Mouse (Mus musculus): ENCODE results near the gene Usp40. TPM values are rescaled to one million over a fixed set of nuclear protein-coding genes. Genes with fewer than 3 reads are reported as not detected.

The Usp40 gene
- polyA plus RNA-seq, 1 experiment, result 7.5 TPM

DNA sequence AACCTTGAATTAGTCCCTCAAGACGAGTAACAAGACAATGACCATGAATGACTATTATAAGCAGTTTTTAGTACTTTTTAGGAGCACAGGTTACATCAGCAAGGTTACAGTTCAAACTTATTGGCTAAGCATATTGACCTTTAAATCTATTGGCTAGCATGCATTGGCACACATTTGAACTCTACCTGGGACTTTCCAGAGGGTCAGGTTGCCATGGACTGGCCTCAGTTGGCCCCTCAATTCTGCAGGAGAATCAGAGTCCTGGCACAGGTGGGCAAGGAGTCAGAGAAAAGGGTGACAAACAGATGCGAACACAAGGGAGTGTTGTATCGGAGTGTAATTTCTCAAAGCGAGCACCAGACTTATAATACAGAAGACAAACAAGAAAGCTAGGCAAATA lies 6.3 kb upstream of the Usp40 start:
- Histone ChIP-seq H3K27ac (ENCODE audit: control insufficient read depth, insufficient read depth, low read length) (no peak overlapping the region), H3K4me3 (ENCODE audit: control insufficient read depth, insufficient read depth, low read length) (no peak overlapping the region), H3K4me1 (replicated peaks; ENCODE audit: control insufficient read depth, insufficient read depth, low read length) (no peaks in the 10 kb centered on the region), H3K36me3 (ENCODE audit: control insufficient read depth, insufficient read depth, low read length) (no peaks in the 10 kb centered on the region), H3K27me3 (ENCODE audit: control insufficient read depth, insufficient read depth, low read length) (no peaks in the 10 kb centered on the region)
- 97% methylated on average over 4 of the region's 4 CpGs for WGBS
- no peak for TF ChIP-seq CTCF (IDR thresholded peaks at IDR 0.05; ENCODE audit: borderline replicate concordance, control insufficient read depth, extremely low read depth, insufficient read depth, low read length, poor library complexity)
- no peak for TF ChIP-seq POLR2A (IDR thresholded peaks at IDR 0.05; ENCODE audit: control insufficient read depth, extremely low read depth, insufficient read depth, low read length, poor library complexity)
- no peak for DNase-seq

DNA sequence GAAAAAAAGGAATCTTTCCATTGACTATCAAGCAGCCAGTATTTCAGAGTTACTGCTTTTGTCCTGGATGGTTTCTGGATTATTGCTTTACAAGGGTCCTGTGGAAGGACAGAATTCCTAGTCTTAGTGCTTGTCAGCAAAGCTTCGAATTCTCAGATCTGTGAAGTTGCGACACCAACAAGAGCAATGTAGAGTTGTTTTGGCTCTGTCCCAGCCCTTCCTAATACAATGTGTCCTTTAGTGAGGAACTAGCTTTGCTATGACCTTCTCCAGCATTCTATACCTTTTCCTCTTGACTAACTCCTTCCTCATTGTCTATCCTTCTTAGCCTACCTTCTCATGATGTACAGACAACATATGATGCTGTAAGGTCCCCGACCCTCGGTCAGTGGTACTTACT lies 5.8 kb upstream of the Usp40 start:
- Histone ChIP-seq H3K27me3 (ENCODE audit: control insufficient read depth, insufficient read depth, low read length) (no peaks in the 10 kb centered on the region), H3K27ac (ENCODE audit: control insufficient read depth, insufficient read depth, low read length) (no peak overlapping the region), H3K4me1 (replicated peaks; ENCODE audit: control insufficient read depth, insufficient read depth, low read length) (no peaks in the 10 kb centered on the region), H3K36me3 (ENCODE audit: control insufficient read depth, insufficient read depth, low read length) (no peaks in the 10 kb centered on the region), H3K4me3 (ENCODE audit: control insufficient read depth, insufficient read depth, low read length) (no peak overlapping the region)
- WGBS, result 95% methylated on average over 4 of the region's 4 CpGs
- DNase-seq, result no peak
- no peak for TF ChIP-seq POLR2A (IDR thresholded peaks at IDR 0.05; ENCODE audit: control insufficient read depth, extremely low read depth, insufficient read depth, low read length, poor library complexity)
- no peak for TF ChIP-seq CTCF (IDR thresholded peaks at IDR 0.05; ENCODE audit: borderline replicate concordance, control insufficient read depth, extremely low read depth, insufficient read depth, low read length, poor library complexity)

DNA sequence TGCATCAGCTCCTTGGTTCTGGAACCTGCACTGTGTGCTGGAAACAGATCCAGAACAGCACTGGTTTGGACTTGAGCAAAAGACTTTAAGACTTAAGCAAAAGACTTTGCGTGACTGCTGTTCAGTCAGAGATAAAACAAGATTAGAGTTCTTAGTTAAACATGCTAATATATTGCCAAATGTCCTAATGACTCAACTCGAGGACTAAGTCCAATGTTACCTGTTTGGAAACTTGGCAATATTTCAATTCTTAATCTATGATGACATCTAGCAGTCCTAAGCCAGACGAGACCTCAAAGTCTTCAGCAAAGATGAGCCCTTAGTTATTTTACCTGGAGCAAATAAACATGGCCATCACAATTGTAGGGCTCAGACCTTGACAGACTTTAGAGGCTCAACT lies 5.4 kb upstream of the Usp40 start:
- Histone ChIP-seq H3K27ac (ENCODE audit: control insufficient read depth, insufficient read depth, low read length) (no peak overlapping the region), H3K4me3 (ENCODE audit: control insufficient read depth, insufficient read depth, low read length) (no peak overlapping the region), H3K36me3 (ENCODE audit: control insufficient read depth, insufficient read depth, low read length) (no peaks in the 10 kb centered on the region), H3K27me3 (ENCODE audit: control insufficient read depth, insufficient read depth, low read length) (no peaks in the 10 kb centered on the region), H3K4me1 (replicated peaks; ENCODE audit: control insufficient read depth, insufficient read depth, low read length) (no peaks in the 10 kb centered on the region)
- TF ChIP-seq POLR2A (IDR thresholded peaks at IDR 0.05; ENCODE audit: control insufficient read depth, extremely low read depth, insufficient read depth, low read length, poor library complexity) (no peak), CTCF (IDR thresholded peaks at IDR 0.05; ENCODE audit: borderline replicate concordance, control insufficient read depth, extremely low read depth, insufficient read depth, low read length, poor library complexity) (no peak)
- 89% methylated on average over 3 of the region's 3 CpGs for WGBS
- no peak for DNase-seq

GRCm38 (mm10) chr1:88009521-88009920 lies 1.2 kb upstream of the Usp40 start:
- 93% methylated on average over 3 of the region's 3 CpGs for WGBS
- no peak for DNase-seq
- H3K27me3 ChIP-seq (ENCODE audit: control insufficient read depth, insufficient read depth, low read length), result no peaks in the 10 kb centered on the region
- H3K36me3 ChIP-seq (ENCODE audit: control insufficient read depth, insufficient read depth, low read length), result no peaks in the 10 kb centered on the region
- no peak overlapping the region for H3K27ac ChIP-seq (ENCODE audit: control insufficient read depth, insufficient read depth, low read length)
- no peak for TF ChIP-seq CTCF (IDR thresholded peaks at IDR 0.05; ENCODE audit: borderline replicate concordance, control insufficient read depth, extremely low read depth, insufficient read depth, low read length, poor library complexity)
- no peak for TF ChIP-seq POLR2A (IDR thresholded peaks at IDR 0.05; ENCODE audit: control insufficient read depth, extremely low read depth, insufficient read depth, low read length, poor library complexity)
- H3K4me3 ChIP-seq (ENCODE audit: control insufficient read depth, insufficient read depth, low read length), result no peak overlapping the region
- H3K4me1 ChIP-seq (replicated peaks; ENCODE audit: control insufficient read depth, insufficient read depth, low read length), result no peaks in the 10 kb centered on the region

DNA sequence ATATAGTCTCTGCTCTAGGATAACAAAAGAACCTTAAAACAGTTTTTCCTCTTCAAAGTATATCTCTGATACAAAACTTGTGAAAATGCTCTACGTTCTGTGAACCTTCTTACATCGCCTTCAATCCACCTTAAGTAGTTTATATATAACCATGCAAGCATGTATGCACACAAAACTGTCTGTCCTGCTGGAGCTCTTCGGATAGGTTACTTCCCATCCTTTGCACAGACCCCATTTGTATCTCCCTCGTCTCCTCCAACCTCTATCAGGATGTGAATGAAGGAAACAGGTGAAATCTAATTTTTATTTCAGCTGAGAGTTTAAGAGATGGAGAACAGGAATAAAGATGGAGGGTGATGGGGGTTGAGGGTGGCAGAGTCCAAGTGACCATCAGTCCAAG lies 384 bp upstream of the Usp40 start:
- WGBS, result 47% methylated on average over 4 of the region's 4 CpGs
- H3K4me3 ChIP-seq (ENCODE audit: control insufficient read depth, insufficient read depth, low read length), result no peak overlapping the region
- H3K27ac ChIP-seq (ENCODE audit: control insufficient read depth, insufficient read depth, low read length), result no peak overlapping the region
- no peaks in the 10 kb centered on the region for H3K4me1 ChIP-seq (replicated peaks; ENCODE audit: control insufficient read depth, insufficient read depth, low read length)
- H3K27me3 ChIP-seq (ENCODE audit: control insufficient read depth, insufficient read depth, low read length), result no peaks in the 10 kb centered on the region
- no peaks in the 10 kb centered on the region for H3K36me3 ChIP-seq (ENCODE audit: control insufficient read depth, insufficient read depth, low read length)
- no peak for DNase-seq
- TF ChIP-seq CTCF (IDR thresholded peaks at IDR 0.05; ENCODE audit: borderline replicate concordance, control insufficient read depth, extremely low read depth, insufficient read depth, low read length, poor library complexity) (no peak), POLR2A (IDR thresholded peaks at IDR 0.05; ENCODE audit: control insufficient read depth, extremely low read depth, insufficient read depth, low read length, poor library complexity) (no peak)

- no peak overlapping the region for H3K27ac ChIP-seq (ENCODE audit: control insufficient read depth, insufficient read depth, low read length)
- no peaks in the 10 kb centered on the region for H3K4me1 ChIP-seq (replicated peaks; ENCODE audit: control insufficient read depth, insufficient read depth, low read length)
- no peak for TF ChIP-seq CTCF (IDR thresholded peaks at IDR 0.05; ENCODE audit: borderline replicate concordance, control insufficient read depth, extremely low read depth, insufficient read depth, low read length, poor library complexity)
- no peak for TF ChIP-seq POLR2A (IDR thresholded peaks at IDR 0.05; ENCODE audit: control insufficient read depth, extremely low read depth, insufficient read depth, low read length, poor library complexity)
- no peak for DNase-seq
- WGBS, result 14% methylated on average over 5 of the region's 5 CpGs
- H3K36me3 ChIP-seq (ENCODE audit: control insufficient read depth, insufficient read depth, low read length), result no peaks in the 10 kb centered on the region; the same call in 1 of the 2 replicates
- no peaks in the 10 kb centered on the region for H3K27me3 ChIP-seq (ENCODE audit: control insufficient read depth, insufficient read depth, low read length)
- H3K4me3 ChIP-seq (ENCODE audit: control insufficient read depth, insufficient read depth, low read length), result peak overlapping the region; percentile 72
Measured at GRCm38 (mm10) chr1:88007692-88008210, 600 bp downstream of the Usp40 start.

GRCm38 (mm10) chr1:87992716-87993115 lies 15.6 kb downstream of the Usp40 start:
- WGBS, result 93% methylated on average over 2 of the region's 2 CpGs
- no peak for DNase-seq
- H3K36me3 ChIP-seq (ENCODE audit: control insufficient read depth, insufficient read depth, low read length), result peaks cover 31% of the 10 kb centered on the region
- no peaks in the 10 kb centered on the region for H3K4me1 ChIP-seq (replicated peaks; ENCODE audit: control insufficient read depth, insufficient read depth, low read length)
- no peak overlapping the region for H3K27ac ChIP-seq (ENCODE audit: control insufficient read depth, insufficient read depth, low read length)
- H3K27me3 ChIP-seq (ENCODE audit: control insufficient read depth, insufficient read depth, low read length), result no peaks in the 10 kb centered on the region
- H3K4me3 ChIP-seq (ENCODE audit: control insufficient read depth, insufficient read depth, low read length), result no peak overlapping the region
- TF ChIP-seq POLR2A (IDR thresholded peaks at IDR 0.05; ENCODE audit: control insufficient read depth, extremely low read depth, insufficient read depth, low read length, poor library complexity) (no peak), CTCF (IDR thresholded peaks at IDR 0.05; ENCODE audit: borderline replicate concordance, control insufficient read depth, extremely low read depth, insufficient read depth, low read length, poor library complexity) (no peak)
